Mouse (Mus musculus): Measurements from ENCODE around the gene Fam131b. TPM values are rescaled to one million over a fixed set of nuclear protein-coding genes. Genes with fewer than 3 reads are reported as not detected.

Fam131b gene
- under 1 TPM in 1 of 26 experiments, not detected in 25; 0.16 TPM for total RNA-seq (2018; cell fraction: chromatin; rRNA removed)
- not detected for total RNA-seq (2018; cell fraction: cytosol; rRNA removed)
- total RNA-seq (2018; cell fraction: nucleus; rRNA removed): not detected
- not detected in 3 replicates for polyA plus RNA-seq (2018)

GRCm38 (mm10) chr6:42324482-42325267 lies at the start of gene Fam131b:
Fam131b (minus strand) TSS chr6:42324643.
- 2% methylated on average over 50 of the region's 68 CpGs for WGBS (ENCODE audit: missing documents)
- no peak within 1 kb of the TSS for H3K27ac ChIP-seq

DNA sequence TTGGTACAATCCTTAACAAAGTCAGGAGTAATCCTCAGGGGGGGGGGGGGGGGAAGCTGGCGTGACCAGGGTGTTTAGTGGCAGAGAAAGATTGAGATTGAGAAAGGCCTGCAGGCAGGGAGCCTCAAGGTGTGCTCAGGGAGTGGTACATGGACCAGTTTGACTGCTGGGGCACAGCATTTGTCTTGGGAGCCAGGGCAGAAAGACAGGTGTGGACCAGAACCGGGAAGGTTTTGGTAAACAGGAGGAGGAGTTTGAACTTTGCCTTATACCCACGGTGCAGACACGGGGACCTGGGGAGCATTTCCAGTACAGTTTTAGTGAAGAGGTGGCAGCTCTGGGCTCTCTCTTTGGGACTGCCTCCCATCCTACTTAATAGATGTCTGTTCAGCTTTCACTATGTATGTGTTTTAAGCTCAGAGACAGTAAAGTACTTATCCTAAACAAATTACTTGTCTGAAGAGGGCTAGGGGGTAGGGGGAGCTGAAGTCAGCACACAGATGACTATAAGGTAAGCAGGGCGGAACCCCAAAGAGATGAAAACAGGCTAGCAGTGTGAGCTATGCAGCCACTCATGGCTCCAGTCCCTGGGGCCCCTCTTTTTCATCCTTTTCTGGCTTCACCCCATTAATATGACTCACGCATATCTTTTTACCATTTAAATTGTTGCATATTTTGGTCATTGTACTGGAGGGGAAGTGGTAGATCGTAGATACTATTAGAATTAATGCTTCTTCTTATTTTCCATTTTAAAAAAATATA lies 49.4 kb upstream of the Fam131b start:
- Histone ChIP-seq H3K27ac (no peak overlapping the region), H3K79me2 (ENCODE audit: inconsistent target) (no peaks in the 10 kb centered on the region)

More at GRCm38 (mm10) chr6:42324482-42325267, at the start of gene Fam131b:
- H3K79me2 ChIP-seq (ENCODE audit: inconsistent target): no peaks in the 10 kb centered on the region
- H3K4me3 ChIP-seq (ENCODE audit: inconsistent target): peak within 1 kb of the TSS; percentile 7; the same call in 1 of the 2 replicates
- H3K36me3 ChIP-seq (ENCODE audit: inconsistent target): no peaks in the 10 kb centered on the region

GRCm38 (mm10) chr6:42372816-42373547 lies 48.5 kb upstream of the Fam131b start, which contains the start of gene Epha1:
Epha1 (minus strand) TSS chr6:42373268.
- WGBS (ENCODE audit: missing documents): 6% methylated on average over 31 of the region's 36 CpGs
- Histone ChIP-seq H3K36me3 (ENCODE audit: inconsistent target) (no peaks in the 10 kb centered on the region), H3K4me3 (ENCODE audit: inconsistent target) (no peak within 1 kb of the TSS), H3K27ac (no peak within 1 kb of the TSS), H3K79me2 (ENCODE audit: inconsistent target) (no peaks in the 10 kb centered on the region)

More for the DNA sequence above, 49.4 kb upstream of the Fam131b start:
- WGBS (ENCODE audit: missing documents): 40% methylated on average over 5 of the region's 7 CpGs
- H3K36me3 ChIP-seq (ENCODE audit: inconsistent target): no peaks in the 10 kb centered on the region
- H3K4me3 ChIP-seq (ENCODE audit: inconsistent target): no peak overlapping the region

DNA sequence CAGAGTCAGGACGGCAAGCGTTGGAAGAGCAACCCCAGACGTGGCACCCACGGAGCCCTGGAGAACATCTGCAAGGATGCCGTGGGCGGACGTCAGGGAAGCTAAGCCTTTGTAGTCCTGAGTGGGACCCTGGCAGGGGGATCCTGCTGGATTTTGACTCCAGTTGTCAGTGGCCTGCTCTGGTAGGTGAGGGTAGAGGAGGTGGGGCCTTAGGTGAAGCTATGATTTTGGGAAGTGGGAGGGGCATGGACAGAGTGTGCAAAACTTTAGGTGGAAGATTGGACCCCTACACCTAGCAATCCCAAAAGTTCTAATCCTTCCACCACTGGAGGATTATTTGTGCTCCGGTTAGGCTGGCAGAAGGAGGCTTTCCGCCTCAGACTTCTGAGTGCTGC lies 48.0 kb upstream of the Fam131b start:
- Histone ChIP-seq H3K36me3 (ENCODE audit: inconsistent target) (no peaks in the 10 kb centered on the region), H3K79me2 (ENCODE audit: inconsistent target) (no peaks in the 10 kb centered on the region), H3K27ac (no peak overlapping the region), H3K4me3 (ENCODE audit: inconsistent target) (no peak overlapping the region)
- WGBS (ENCODE audit: missing documents): 90% methylated on average over 7 of the region's 9 CpGs

GRCm38 (mm10) chr6:42372001-42372400 lies 47.6 kb upstream of the Fam131b start:
- no peak overlapping the region for H3K4me3 ChIP-seq (ENCODE audit: inconsistent target)
- no peaks in the 10 kb centered on the region for H3K36me3 ChIP-seq (ENCODE audit: inconsistent target)
- H3K79me2 ChIP-seq (ENCODE audit: inconsistent target): no peaks in the 10 kb centered on the region
- WGBS (ENCODE audit: missing documents): 68% methylated on average over 3 of the region's 3 CpGs
- no peak overlapping the region for H3K27ac ChIP-seq

DNA sequence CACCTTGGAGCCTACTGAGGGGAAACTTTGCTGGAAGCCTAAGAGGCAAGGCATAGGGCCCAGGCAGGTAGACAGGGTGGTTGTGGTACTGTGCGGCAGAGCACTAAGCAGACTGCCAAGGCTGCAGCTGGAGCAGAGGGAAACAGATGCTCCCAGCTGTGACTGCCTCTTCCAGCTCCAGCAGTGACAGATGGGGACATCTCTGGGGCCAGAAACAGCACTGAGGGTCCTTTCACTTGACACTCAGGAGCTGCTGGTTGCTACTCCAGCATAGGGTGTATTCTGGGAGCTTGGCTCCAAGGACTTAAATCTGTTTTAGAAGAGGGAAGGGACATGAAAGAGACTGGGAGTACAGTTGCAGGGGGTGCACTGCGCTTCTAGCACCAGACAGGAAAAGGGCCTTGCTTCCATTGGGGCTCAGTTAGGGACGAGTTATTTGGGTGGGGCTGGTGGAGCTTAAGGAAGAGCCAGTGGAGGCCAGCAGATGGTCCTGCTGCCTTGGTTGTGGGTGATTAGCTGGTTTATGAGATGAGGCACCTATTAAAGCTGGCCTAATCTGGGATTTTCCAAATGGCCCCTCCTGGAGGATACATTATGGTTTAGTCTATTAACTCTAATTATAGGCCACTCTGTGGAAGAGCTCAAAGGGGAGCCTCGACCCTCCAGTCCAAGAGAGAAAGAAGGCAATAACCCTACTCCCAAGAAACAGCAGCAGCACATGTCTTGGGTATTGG lies 46.4 kb upstream of the Fam131b start:
- Histone ChIP-seq H3K4me3 (ENCODE audit: inconsistent target) (no peak overlapping the region), H3K36me3 (ENCODE audit: inconsistent target) (no peaks in the 10 kb centered on the region), H3K79me2 (ENCODE audit: inconsistent target) (no peaks in the 10 kb centered on the region), H3K27ac (no peak overlapping the region)
- WGBS (ENCODE audit: missing documents): 94% methylated on average over 4 of the region's 4 CpGs

DNA sequence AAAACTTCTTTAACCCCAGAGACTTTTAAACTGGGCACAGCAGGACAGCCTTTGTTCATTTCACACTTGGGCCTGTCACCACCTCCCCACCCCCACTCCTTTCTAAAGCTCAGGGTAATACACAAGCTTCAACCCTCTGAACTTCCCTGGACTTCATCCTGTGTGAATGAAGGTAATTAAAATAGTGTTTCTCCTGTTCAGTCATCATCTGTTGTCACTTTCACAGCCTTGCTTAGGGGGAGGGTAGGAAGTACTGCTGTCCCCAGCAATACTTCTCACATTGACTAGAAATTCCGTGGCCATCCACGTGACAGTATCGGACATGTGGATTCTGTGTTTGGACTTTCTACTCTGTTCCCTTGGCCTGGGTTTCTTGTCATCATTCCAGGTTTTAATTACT lies 45.4 kb upstream of the Fam131b start:
- no peaks in the 10 kb centered on the region for H3K79me2 ChIP-seq (ENCODE audit: inconsistent target)
- H3K4me3 ChIP-seq (ENCODE audit: inconsistent target): no peak overlapping the region
- H3K27ac ChIP-seq: no peak overlapping the region
- 97% methylated on average over 3 of the region's 3 CpGs for WGBS (ENCODE audit: missing documents)
- no peaks in the 10 kb centered on the region for H3K36me3 ChIP-seq (ENCODE audit: inconsistent target)

- 95% methylated on average over 5 of the region's 6 CpGs for WGBS (ENCODE audit: missing documents)
- H3K79me2 ChIP-seq (ENCODE audit: inconsistent target): no peaks in the 10 kb centered on the region
- no peak overlapping the region for H3K4me3 ChIP-seq (ENCODE audit: inconsistent target)
- H3K27ac ChIP-seq: no peak overlapping the region
- H3K36me3 ChIP-seq (ENCODE audit: inconsistent target): peaks cover 5% of the 10 kb centered on the region; the same call in 1 of the 2 replicates
Measured at GRCm38 (mm10) chr6:42365215-42365614, 40.8 kb upstream of the Fam131b start.

DNA sequence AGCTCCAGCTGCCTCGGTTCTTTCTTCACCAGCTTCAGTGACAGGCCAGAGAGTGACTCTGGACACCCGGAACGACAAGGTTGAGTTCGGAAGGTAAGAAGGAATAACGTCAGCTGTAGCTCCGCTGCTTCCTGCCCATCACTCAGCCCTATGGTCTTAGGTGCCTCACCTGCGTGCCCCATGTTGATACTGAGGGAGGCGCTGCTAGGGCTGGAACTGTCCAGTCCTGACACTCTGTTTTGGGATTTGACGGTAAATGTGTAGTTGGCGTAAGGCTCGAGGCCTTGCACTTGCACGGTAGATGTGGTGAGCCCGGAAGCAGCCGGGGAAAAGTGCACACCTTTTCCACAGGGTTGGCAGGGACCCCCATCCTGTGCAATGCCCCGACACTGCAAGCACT lies 40.2 kb upstream of the Fam131b start:
- peaks cover 10% of the 10 kb centered on the region for H3K36me3 ChIP-seq (ENCODE audit: inconsistent target)
- WGBS (ENCODE audit: missing documents): 97% methylated on average over 15 of the region's 15 CpGs
- H3K27ac ChIP-seq: no peak overlapping the region
- no peaks in the 10 kb centered on the region for H3K79me2 ChIP-seq (ENCODE audit: inconsistent target)
- no peak overlapping the region for H3K4me3 ChIP-seq (ENCODE audit: inconsistent target)

- WGBS (ENCODE audit: missing documents): 89% methylated on average over 4 of the region's 4 CpGs
- no peak overlapping the region for H3K4me3 ChIP-seq (ENCODE audit: inconsistent target)
- H3K27ac ChIP-seq: no peak overlapping the region
- H3K79me2 ChIP-seq (ENCODE audit: inconsistent target): no peaks in the 10 kb centered on the region
- peaks cover 16% of the 10 kb centered on the region for H3K36me3 ChIP-seq (ENCODE audit: inconsistent target)
Measured at GRCm38 (mm10) chr6:42364066-42364465, 39.6 kb upstream of the Fam131b start.

DNA sequence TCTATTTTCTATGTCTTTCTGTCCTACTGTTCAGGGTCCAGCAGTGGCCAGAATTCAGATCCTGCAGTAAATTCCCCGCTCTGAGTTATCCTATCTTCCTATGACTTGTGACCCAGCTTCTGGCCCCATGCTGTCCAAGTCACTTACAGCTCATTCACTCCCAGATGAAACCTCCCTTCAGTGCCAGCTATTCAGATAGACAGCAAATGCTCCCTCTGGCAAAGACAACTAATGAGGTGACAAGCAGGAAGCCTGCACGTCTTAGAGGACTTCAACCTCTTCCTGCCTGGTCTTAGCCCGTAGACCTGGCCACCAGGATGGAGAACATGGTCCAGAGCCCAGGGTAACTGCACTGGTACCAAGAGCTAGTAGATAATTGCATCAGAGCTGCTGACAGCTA lies 38.5 kb upstream of the Fam131b start:
- WGBS (ENCODE audit: missing documents): 45% methylated on average over 3 of the region's 3 CpGs
- no peak overlapping the region for H3K4me3 ChIP-seq (ENCODE audit: inconsistent target)
- H3K36me3 ChIP-seq (ENCODE audit: inconsistent target): peaks cover 27% of the 10 kb centered on the region

DNA sequence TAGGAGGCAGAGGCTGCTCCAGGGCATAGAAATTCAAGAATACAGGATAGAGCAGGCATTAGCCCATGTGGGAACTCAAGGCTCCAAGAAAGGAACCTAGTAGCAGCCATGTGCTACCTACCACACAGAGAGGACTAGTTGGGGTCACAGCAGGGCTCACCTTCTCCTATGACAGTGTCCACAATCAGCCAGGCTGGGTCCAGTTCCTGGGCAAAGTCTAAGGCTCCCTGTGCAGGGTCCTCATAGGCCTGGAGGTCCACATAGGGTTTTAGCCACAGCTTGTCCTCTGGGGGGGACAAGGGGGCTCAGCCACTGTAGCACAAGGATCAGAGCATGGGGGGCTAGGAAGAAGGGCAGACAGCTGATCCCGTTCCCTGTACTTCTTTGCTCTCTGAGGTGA lies 38.1 kb upstream of the Fam131b start:
- no peak overlapping the region for H3K4me3 ChIP-seq (ENCODE audit: inconsistent target)
- no peak overlapping the region for H3K27ac ChIP-seq
- no peaks in the 10 kb centered on the region for H3K79me2 ChIP-seq (ENCODE audit: inconsistent target)
- H3K36me3 ChIP-seq (ENCODE audit: inconsistent target): peaks cover 31% of the 10 kb centered on the region
- WGBS (ENCODE audit: missing documents): 88% methylated on average over 1 of the region's 1 CpGs

More for the DNA sequence above, 38.5 kb upstream of the Fam131b start:
- Histone ChIP-seq H3K27ac (no peak overlapping the region), H3K79me2 (ENCODE audit: inconsistent target) (no peaks in the 10 kb centered on the region)

DNA sequence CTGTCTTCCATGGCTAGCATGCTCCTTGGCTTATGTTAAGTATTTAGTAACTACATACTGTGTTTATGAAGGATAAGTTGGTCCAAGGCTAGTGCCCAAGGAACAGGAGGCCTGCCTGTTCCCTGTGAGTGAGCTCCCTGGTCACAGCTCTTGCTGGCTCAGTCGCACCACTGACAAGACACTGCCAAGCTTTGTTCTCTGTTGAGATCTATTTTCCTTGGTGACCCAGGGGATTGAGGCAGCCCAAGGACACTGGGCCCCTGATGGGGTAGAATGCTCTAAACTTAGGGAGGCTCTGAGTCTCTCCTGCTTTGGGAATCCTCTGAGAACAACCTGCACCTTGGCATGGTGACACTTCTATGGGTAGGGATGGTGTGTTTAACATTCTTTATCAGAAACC lies 37.6 kb upstream of the Fam131b start:
- H3K79me2 ChIP-seq (ENCODE audit: inconsistent target): no peaks in the 10 kb centered on the region
- no peak overlapping the region for H3K27ac ChIP-seq
- peaks cover 36% of the 10 kb centered on the region for H3K36me3 ChIP-seq (ENCODE audit: inconsistent target)
- WGBS (ENCODE audit: missing documents): 64% methylated on average over 1 of the region's 1 CpGs
- no peak overlapping the region for H3K4me3 ChIP-seq (ENCODE audit: inconsistent target)
